Mouse (Mus musculus): Measurements from ENCODE around the gene Ush1c.

DNA sequence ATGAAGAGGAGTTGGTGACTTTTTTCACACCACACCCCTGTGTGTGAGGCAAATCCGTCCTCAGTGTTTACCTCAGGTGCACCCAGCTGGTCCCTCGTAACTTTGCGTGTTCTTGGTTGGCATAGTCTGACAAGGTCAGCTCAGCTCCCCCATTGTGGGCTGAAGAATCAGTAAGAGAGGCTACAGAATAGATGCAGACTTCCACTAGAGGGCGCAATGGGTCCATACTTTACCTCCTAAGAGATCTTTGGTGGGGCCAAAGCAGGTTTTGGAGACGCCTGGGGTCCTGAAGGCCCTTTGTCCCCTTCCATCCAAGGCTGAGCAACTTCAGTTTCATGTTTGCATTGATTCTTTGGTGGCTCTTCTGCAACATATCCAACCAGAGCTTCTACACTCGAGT lies 41.6 kb upstream of the Ush1c start:
- TF ChIP-seq SMC3 (IDR thresholded peaks at IDR 0.05; ENCODE audit: low read depth, low read length) (peak; percentile 68), TBP (conservative IDR thresholded peaks at IDR 0.05; ENCODE audit: low read depth, low read length) (no peak), CTCF (conservative IDR thresholded peaks at IDR 0.05 in 1 of 2, IDR thresholded peaks at IDR 0.05 in 1 of 2; ENCODE audit: low read depth in 2 of 2, low read length in 2 of 2) (peak; percentile 55 to 81), EP300 (IDR thresholded peaks at IDR 0.05; ENCODE audit: low read length) (no peak), ZMIZ1 (IDR thresholded peaks at IDR 0.05; ENCODE audit: low read depth, low read length) (no peak), IRF4 (IDR thresholded peaks at IDR 0.05; ENCODE audit: low read depth, low read length) (no peak), ZNF384 (IDR thresholded peaks at IDR 0.05; ENCODE audit: low read depth, low read length) (no peak), ELF1 (IDR thresholded peaks at IDR 0.05; ENCODE audit: low read depth, low read length) (no peak), MAFK (IDR thresholded peaks at IDR 0.05; ENCODE audit: insufficient replicate concordance, low read length) (no peak), POLR2AphosphoS2 (IDR thresholded peaks at IDR 0.05; ENCODE audit: low read depth, low read length) (no peak), POLR2A (IDR thresholded peaks at IDR 0.05; ENCODE audit: low read depth, low read length) (no peak), GABPA (IDR thresholded peaks at IDR 0.05; ENCODE audit: insufficient replicate concordance, low read depth, low read length) (no peak)

Measured in CH12.LX (cell line).